Mouse (Mus musculus): ENCODE data around the gene Wnt5b. TPM values are rescaled to one million over a fixed set of nuclear protein-coding genes. Genes with fewer than 3 reads are reported as not detected.

Gene Wnt5b
- polyA plus RNA-seq, 1 experiment: 0.04 TPM

GRCm38 (mm10) chr6:119475988-119476387 is 68.2 kb downstream of the Wnt5b start:
- Histone ChIP-seq H3K79me2 (ENCODE audit: control insufficient read depth, insufficient read depth) (peaks cover 10% of the 10 kb centered on the region), H3ac (ENCODE audit: control insufficient read depth, insufficient read length) (no peak overlapping the region), H3K4me3 (no peak overlapping the region), H3K27me3 (ENCODE audit: control insufficient read depth, insufficient read depth, insufficient read length) (peaks cover under 1% of the 10 kb centered on the region), H3K4me2 (ENCODE audit: low read depth) (no peak overlapping the region), H3K36me3 (ENCODE audit: control insufficient read depth, insufficient read depth) (no peaks in the 10 kb centered on the region)
- no peak for TF ChIP-seq TCF3 (IDR thresholded peaks at IDR 0.05; ENCODE audit: insufficient read length, low read depth)
- no peak for TF ChIP-seq TCF12 (IDR thresholded peaks at IDR 0.05; ENCODE audit: insufficient read depth, poor library complexity, severe bottlenecking)
- TF ChIP-seq MYOD1 (IDR thresholded peaks at IDR 0.05; ENCODE audit: control insufficient read depth in 1 of 3, insufficient read length in 2 of 3, low read depth in 2 of 3): no peak
- TF ChIP-seq MYOG (IDR thresholded peaks at IDR 0.05; ENCODE audit: control insufficient read depth in 1 of 3, insufficient read depth in 1 of 3, insufficient read length in 2 of 3, low read depth in 2 of 3): no peak
- no peak for TF ChIP-seq POLR2A (IDR thresholded peaks at IDR 0.05; ENCODE audit: insufficient read length, low read depth)
- TF ChIP-seq USF1 (IDR thresholded peaks at IDR 0.05; ENCODE audit: low read depth): no peak
- TF ChIP-seq POLR2AphosphoS2 (IDR thresholded peaks at IDR 0.05; ENCODE audit: insufficient read length, low read depth): no peak
- TF ChIP-seq SRF (IDR thresholded peaks at IDR 0.05; ENCODE audit: control insufficient read depth, insufficient read length, low read depth): no peak
- TF ChIP-seq E2F4 (IDR thresholded peaks at IDR 0.05; ENCODE audit: insufficient read depth): no peak
- no peak for TF ChIP-seq REST (IDR thresholded peaks at IDR 0.05; ENCODE audit: insufficient read depth, insufficient read length)
- no peak for TF ChIP-seq CEBPB (IDR thresholded peaks at IDR 0.05; ENCODE audit: insufficient read depth, poor library complexity, severe bottlenecking)
- no peak for TF ChIP-seq MAX (IDR thresholded peaks at IDR 0.05; ENCODE audit: low read depth)

DNA sequence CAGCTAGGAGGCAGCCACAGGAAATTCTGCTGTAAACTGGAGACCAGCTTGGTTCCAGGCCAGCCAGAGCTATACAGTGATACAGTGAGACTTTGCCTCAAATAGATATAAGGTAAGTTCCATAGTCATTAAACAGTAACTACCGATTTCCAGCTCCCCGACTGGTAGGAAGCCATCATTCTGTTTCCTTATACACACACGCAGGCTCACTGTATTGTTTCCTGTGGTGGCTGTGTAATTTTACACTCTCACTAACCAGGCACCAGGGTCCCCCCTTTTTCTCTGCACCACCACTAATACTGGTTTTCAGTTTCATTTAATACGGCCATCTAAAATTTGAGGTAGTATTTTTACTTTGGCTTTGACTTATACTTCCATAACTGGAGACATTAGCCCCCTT is 70.2 kb downstream of the Wnt5b start:
- Histone ChIP-seq H3ac (ENCODE audit: control insufficient read depth, insufficient read length) (no peak overlapping the region), H3K79me2 (ENCODE audit: control insufficient read depth, insufficient read depth) (no peaks in the 10 kb centered on the region), H3K36me3 (ENCODE audit: control insufficient read depth, insufficient read depth) (no peaks in the 10 kb centered on the region), H3K27me3 (ENCODE audit: control insufficient read depth, insufficient read depth, insufficient read length) (peaks cover 4% of the 10 kb centered on the region), H3K4me3 (no peak overlapping the region), H3K4me2 (ENCODE audit: low read depth) (no peak overlapping the region)
- TF ChIP-seq TCF12 (IDR thresholded peaks at IDR 0.05; ENCODE audit: insufficient read depth, poor library complexity, severe bottlenecking) (no peak), USF1 (IDR thresholded peaks at IDR 0.05; ENCODE audit: low read depth) (no peak), MYOD1 (IDR thresholded peaks at IDR 0.05; ENCODE audit: control insufficient read depth in 1 of 3, insufficient read length in 2 of 3, low read depth in 2 of 3) (no peak), POLR2A (IDR thresholded peaks at IDR 0.05; ENCODE audit: insufficient read length, low read depth) (no peak), TCF3 (IDR thresholded peaks at IDR 0.05; ENCODE audit: insufficient read length, low read depth) (no peak), POLR2AphosphoS2 (IDR thresholded peaks at IDR 0.05; ENCODE audit: insufficient read length, low read depth) (no peak), REST (IDR thresholded peaks at IDR 0.05; ENCODE audit: insufficient read depth, insufficient read length) (no peak), E2F4 (IDR thresholded peaks at IDR 0.05; ENCODE audit: insufficient read depth) (no peak)

DNA sequence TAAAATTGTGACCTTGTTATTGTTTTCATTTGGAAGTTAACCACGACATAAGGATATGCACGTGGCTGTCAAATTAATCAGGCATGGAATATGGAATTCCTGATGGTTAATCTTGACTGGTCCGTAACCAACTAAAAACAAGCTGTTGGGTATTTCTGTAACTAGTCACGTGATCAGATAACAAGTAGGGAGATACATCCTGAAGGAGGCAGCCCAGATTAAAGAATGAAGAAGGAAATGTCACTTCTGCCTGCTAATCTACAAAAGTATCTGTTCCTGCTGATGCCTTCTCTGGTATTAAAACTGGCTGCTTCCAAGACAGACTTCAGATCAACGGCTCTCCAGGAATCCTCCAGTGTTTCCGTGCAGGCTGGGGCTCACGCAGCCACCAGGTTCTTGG is 70.7 kb downstream of the Wnt5b start:
- H3K4me3 ChIP-seq: no peak overlapping the region
- peaks cover 4% of the 10 kb centered on the region for H3K27me3 ChIP-seq (ENCODE audit: control insufficient read depth, insufficient read depth, insufficient read length)
- no peak overlapping the region for H3K4me2 ChIP-seq (ENCODE audit: low read depth)
- no peaks in the 10 kb centered on the region for H3K36me3 ChIP-seq (ENCODE audit: control insufficient read depth, insufficient read depth)
- TF ChIP-seq REST (IDR thresholded peaks at IDR 0.05; ENCODE audit: insufficient read depth, insufficient read length) (no peak), POLR2A (IDR thresholded peaks at IDR 0.05; ENCODE audit: insufficient read length, low read depth) (no peak), CEBPB (IDR thresholded peaks at IDR 0.05; ENCODE audit: insufficient read depth, poor library complexity, severe bottlenecking) (no peak), SRF (IDR thresholded peaks at IDR 0.05; ENCODE audit: control insufficient read depth, insufficient read length, low read depth) (no peak), MYOG (IDR thresholded peaks at IDR 0.05; ENCODE audit: control insufficient read depth in 1 of 3, insufficient read depth in 1 of 3, insufficient read length in 2 of 3, low read depth in 2 of 3) (no peak), MYOD1 (IDR thresholded peaks at IDR 0.05; ENCODE audit: control insufficient read depth in 1 of 3, insufficient read length in 2 of 3, low read depth in 2 of 3) (no peak), POLR2AphosphoS2 (IDR thresholded peaks at IDR 0.05; ENCODE audit: insufficient read length, low read depth) (no peak), MAX (IDR thresholded peaks at IDR 0.05; ENCODE audit: low read depth) (no peak), TCF3 (IDR thresholded peaks at IDR 0.05; ENCODE audit: insufficient read length, low read depth) (no peak), USF1 (IDR thresholded peaks at IDR 0.05; ENCODE audit: low read depth) (no peak), E2F4 (IDR thresholded peaks at IDR 0.05; ENCODE audit: insufficient read depth) (no peak), TCF12 (IDR thresholded peaks at IDR 0.05; ENCODE audit: insufficient read depth, poor library complexity, severe bottlenecking) (no peak)
- no peaks in the 10 kb centered on the region for H3K79me2 ChIP-seq (ENCODE audit: control insufficient read depth, insufficient read depth)
- no peak overlapping the region for H3ac ChIP-seq (ENCODE audit: control insufficient read depth, insufficient read length)

- H3K79me2 ChIP-seq (ENCODE audit: control insufficient read depth, insufficient read depth): no peaks in the 10 kb centered on the region
- peaks cover 4% of the 10 kb centered on the region for H3K27me3 ChIP-seq (ENCODE audit: control insufficient read depth, insufficient read depth, insufficient read length)
- H3K36me3 ChIP-seq (ENCODE audit: control insufficient read depth, insufficient read depth): no peaks in the 10 kb centered on the region
- H3K4me3 ChIP-seq: no peak overlapping the region
- H3K4me2 ChIP-seq (ENCODE audit: low read depth): no peak overlapping the region
- no peak overlapping the region for H3ac ChIP-seq (ENCODE audit: control insufficient read depth, insufficient read length)
- no peak for TF ChIP-seq MYOD1 (IDR thresholded peaks at IDR 0.05; ENCODE audit: control insufficient read depth in 1 of 3, insufficient read length in 2 of 3, low read depth in 2 of 3)
- TF ChIP-seq REST (IDR thresholded peaks at IDR 0.05; ENCODE audit: insufficient read depth, insufficient read length): no peak
These were observed 71.4 kb downstream of the Wnt5b start for GRCm38 (mm10) chr6:119472705-119473104.

DNA sequence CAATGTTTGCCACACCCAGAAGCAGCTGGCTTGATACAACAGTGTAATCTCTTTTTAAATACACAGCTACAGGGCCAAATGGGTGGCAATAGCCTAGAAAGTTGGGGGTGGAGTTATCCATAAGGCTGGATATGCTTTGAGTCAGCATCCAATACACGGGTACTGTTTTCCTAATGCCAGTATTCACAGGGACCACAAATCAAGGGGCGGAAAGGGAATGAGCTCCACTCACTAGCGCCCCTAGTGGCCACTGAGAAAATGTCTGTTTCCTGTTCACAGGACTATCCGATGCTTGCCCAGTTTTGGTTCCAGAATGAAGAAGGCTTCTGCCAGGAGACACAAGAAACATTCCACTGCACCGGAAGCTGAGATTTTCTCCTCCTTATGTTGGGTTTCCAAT is 72.0 kb downstream of the Wnt5b start:
- H3K4me2 ChIP-seq (ENCODE audit: low read depth): no peak overlapping the region
- TF ChIP-seq MYOG (IDR thresholded peaks at IDR 0.05; ENCODE audit: control insufficient read depth in 1 of 3, insufficient read depth in 1 of 3, insufficient read length in 2 of 3, low read depth in 2 of 3): no peak
- TF ChIP-seq CEBPB (IDR thresholded peaks at IDR 0.05; ENCODE audit: insufficient read depth, poor library complexity, severe bottlenecking): no peak
- no peak for TF ChIP-seq TCF3 (IDR thresholded peaks at IDR 0.05; ENCODE audit: insufficient read length, low read depth)
- no peak for TF ChIP-seq REST (IDR thresholded peaks at IDR 0.05; ENCODE audit: insufficient read depth, insufficient read length)
- no peak for TF ChIP-seq MYOD1 (IDR thresholded peaks at IDR 0.05; ENCODE audit: control insufficient read depth in 1 of 3, insufficient read length in 2 of 3, low read depth in 2 of 3)
- TF ChIP-seq SRF (IDR thresholded peaks at IDR 0.05; ENCODE audit: control insufficient read depth, insufficient read length, low read depth): no peak
- no peak overlapping the region for H3K4me3 ChIP-seq
- no peaks in the 10 kb centered on the region for H3K36me3 ChIP-seq (ENCODE audit: control insufficient read depth, insufficient read depth)
- no peak overlapping the region for H3ac ChIP-seq (ENCODE audit: control insufficient read depth, insufficient read length)
- H3K27me3 ChIP-seq (ENCODE audit: control insufficient read depth, insufficient read depth, insufficient read length): peaks cover 4% of the 10 kb centered on the region
- H3K79me2 ChIP-seq (ENCODE audit: control insufficient read depth, insufficient read depth): no peaks in the 10 kb centered on the region

All from myocyte (in vitro differentiated cells).